8 mouse cellular contexts compared by ENCODE assay signal in the genomic region with DNA sequence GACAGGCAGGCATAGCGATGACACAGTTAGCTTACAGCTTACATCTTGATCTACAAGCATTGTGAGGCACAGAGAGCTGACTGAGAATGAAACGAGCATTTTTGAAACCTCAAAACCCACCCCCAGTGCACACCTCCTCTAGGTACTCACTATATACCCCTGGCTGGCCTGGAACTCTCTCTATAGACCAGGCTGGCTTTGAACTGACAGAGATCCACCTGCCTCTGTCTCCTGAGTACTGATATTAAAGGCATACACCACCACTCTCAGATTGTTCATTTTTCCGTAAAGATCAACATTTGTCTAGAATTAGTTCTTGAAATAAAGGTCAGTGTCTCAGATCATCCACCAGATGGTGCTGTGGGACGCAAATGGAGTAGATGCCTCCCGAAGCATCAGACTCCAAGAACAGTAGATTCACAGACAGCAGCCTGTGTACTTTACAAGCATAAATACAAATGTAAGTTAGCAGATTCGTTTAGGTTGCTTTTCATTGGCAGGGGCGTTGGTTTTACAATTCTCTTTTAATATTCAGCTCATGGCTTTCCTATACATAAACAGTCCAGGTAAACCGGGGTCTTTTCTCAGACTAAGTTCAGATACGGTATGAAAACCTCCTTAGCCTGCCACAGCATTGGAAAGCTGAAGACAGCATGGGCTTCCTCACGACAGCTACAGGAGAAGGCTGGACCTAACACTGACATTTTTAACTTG. TPM values are rescaled to one million over a fixed set of nuclear protein-coding genes. Genes with fewer than 3 reads are reported as not detected.
DNase-seq lines count a peak whose midpoint lies in the region; ATAC-seq lines count a peak whose summit lies in the region.

No protein-coding gene starts in this region.

- DNase-seq in layer of hippocampus, adult 11-12 months (ENCODE audit: low spot score), result peak; percentile 61
- DNase-seq in layer of hippocampus, adult 9-10 months (ENCODE audit: low spot score), result no peak
- DNase-seq in cerebellum, adult 9-10 months, result peak; percentile 80
- peak; percentile 83 for DNase-seq in forelimb bud, embryonic 11.5 days (ENCODE audit: low read depth, low spot score)
- DNase-seq in left cerebral cortex, postnatal 14 days (ENCODE audit: low spot score in 2 of 2), result peak; percentile 73 to 77
- peak; percentile 54 for DNase-seq in skeletal muscle tissue, adult 2 months (ENCODE audit: low read depth, low spot score)

- H3K4me2 ChIP-seq in hindbrain, embryonic 16.5 days (ENCODE audit: low read length), result peak overlapping the region; percentile 47

- H3K27ac ChIP-seq in hindbrain, embryonic 16.5 days (ENCODE audit: low read depth, low read length), result no peak overlapping the region

- WGBS in hindbrain, embryonic 16.5 days, result 14% methylated on average over 10 of the region's 10 CpGs

- no peaks in the 10 kb centered on the region for H3K27me3 ChIP-seq in hindbrain, embryonic 16.5 days (replicated peaks; ENCODE audit: control insufficient read depth, insufficient read depth, low read length)

- H3K9me3 ChIP-seq in hindbrain, embryonic 16.5 days (ENCODE audit: control insufficient read depth, low read length), result no peaks in the 10 kb centered on the region

- peak overlapping the region; percentile 46 for H3K9ac ChIP-seq in hindbrain, embryonic 16.5 days (ENCODE audit: low read depth, low read length)

- no peaks in the 10 kb centered on the region for H3K36me3 ChIP-seq in hindbrain, embryonic 16.5 days (ENCODE audit: control insufficient read depth, insufficient read depth, low read length)

- peaks cover 5% of the 10 kb centered on the region for H3K4me1 ChIP-seq in hindbrain, embryonic 16.5 days (ENCODE audit: control insufficient read depth, insufficient read depth, low read depth, low read length)

- ATAC-seq in hindbrain, embryonic 16.5 days, result peak; percentile 90
- peak; percentile 96 for ATAC-seq in megakaryocyte progenitor cell, adult 5-6 weeks (replicated peaks; ENCODE audit: poor library complexity)

- intact Hi-C loops in left cerebral cortex, postnatal 14 days (cut with DNase I), result loop anchor here (10.0 kb wide), 2 partner anchors 175 to 865 kb away; no protein-coding TSS in a partner anchor

- peak overlapping the region; percentile 20 for H3K4me3 ChIP-seq in hindbrain, embryonic 16.5 days (ENCODE audit: low read length)

RNA-seq across cellular contexts. Expression of a gene that starts 12.9 kb away (rescaled TPM):
- 373 and 390 TPM in 2 replicates for polyA plus RNA-seq in hindbrain, embryonic 16.5 days (2015; fragmentation: Nextera tagmentation; extraction: Ambion mirVana)
- total RNA-seq in left cerebral cortex, postnatal 14 days (2021), result 100 to 1,000 TPM; 303 TPM
- total RNA-seq in megakaryocyte progenitor cell, adult 5-6 weeks (2015), result 74.1 and 74.9 TPM in 2 replicates
- 115 and 118 TPM in 2 replicates for total RNA-seq in megakaryocyte progenitor cell, adult 5-6 weeks (2017)

RNA-seq across cellular contexts. Expression of a gene that starts 35.1 kb away (rescaled TPM):
- polyA plus RNA-seq in hindbrain, embryonic 16.5 days (2015; fragmentation: Nextera tagmentation; extraction: Ambion mirVana), result 2.4 and 3.0 TPM in 2 replicates
- total RNA-seq in left cerebral cortex, postnatal 14 days (2021), result 1 to 10 TPM; 1.7 to 2.2 TPM
- 6.4 and 7.1 TPM in 2 replicates for total RNA-seq in megakaryocyte progenitor cell, adult 5-6 weeks (2015)
- total RNA-seq in megakaryocyte progenitor cell, adult 5-6 weeks (2017), result 19.3 and 20.6 TPM in 2 replicates
